Mouse (Mus musculus): ENCODE measurements around the gene Tesc.

DNA sequence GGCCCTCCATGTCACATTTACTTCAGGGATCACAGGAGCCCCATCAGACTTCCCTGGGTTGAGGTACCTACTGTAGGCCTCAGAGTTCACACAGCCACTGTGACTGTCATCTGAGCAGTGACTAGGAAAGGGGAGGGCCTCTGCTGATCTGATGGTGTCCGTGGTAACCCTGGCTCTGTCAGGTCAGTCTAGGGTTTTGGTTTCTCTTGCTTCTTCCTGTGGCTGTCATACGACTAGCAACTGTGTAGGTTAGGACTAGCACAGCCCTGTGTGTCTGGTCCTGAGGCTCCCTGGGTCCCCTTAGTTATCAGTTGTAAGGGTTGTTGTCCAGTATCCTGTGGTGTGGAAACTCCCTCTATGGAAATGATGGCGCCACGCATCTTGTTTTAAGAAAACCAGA, 23.2 kb downstream of the Tesc start:
- TF ChIP-seq CTCF (IDR thresholded peaks at IDR 0.05; ENCODE audit: insufficient read depth, low read depth, low read length), result no peak
- no peak for TF ChIP-seq POLR2A (IDR thresholded peaks at IDR 0.05; ENCODE audit: insufficient read depth, low read depth, low read length)

Data from olfactory bulb, adult 2 months (tissue).